Mouse (Mus musculus): ENCODE measurements around the gene Zfp462. TPM values are rescaled to one million over a fixed set of nuclear protein-coding genes. Genes with fewer than 3 reads are reported as not detected.
"Not testable (repeated sequence)": the region's sequence is repeated elsewhere in the genome, so short reads cannot be mapped to it uniquely, and the experiment has no call there.

The Zfp462 gene
- polyA plus RNA-seq, 1 experiment from 2014 or later = 17.0 TPM

DNA sequence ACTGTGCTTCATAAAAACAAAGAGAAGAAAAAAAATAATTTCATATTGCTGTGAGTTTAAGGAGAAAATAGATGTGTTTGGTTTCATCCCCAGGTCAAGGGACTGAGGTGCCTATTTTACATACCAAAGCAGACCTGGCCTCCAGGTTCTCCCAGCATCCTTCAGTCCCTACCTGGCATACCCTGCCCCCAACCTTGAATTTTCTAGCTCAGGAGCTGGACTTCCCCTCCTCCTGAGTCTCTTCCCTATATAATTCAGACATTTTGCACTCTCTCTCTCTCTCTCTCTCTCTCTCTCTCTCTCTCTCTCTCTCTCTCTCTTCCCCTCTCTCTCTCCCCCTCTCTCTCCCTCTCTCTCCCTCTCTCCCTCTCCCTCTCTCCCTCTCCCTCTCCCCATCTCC, 48.2 kb downstream of the Zfp462 start:
- not testable (repeated sequence) for ATAC-seq (replicated peaks; ENCODE audit: low FRiP score); H3K27ac ChIP-seq (ENCODE audit: low read depth, low read length); H3K9ac ChIP-seq (ENCODE audit: low read length); H3K4me2 ChIP-seq (ENCODE audit: low read depth, low read length, severe bottlenecking); H3K4me3 ChIP-seq (ENCODE audit: low read depth, low read length); H3K9me3 ChIP-seq (ENCODE audit: control insufficient read depth, low read length); DNase-seq (ENCODE audit: low spot score); H3K4me1 ChIP-seq (replicated peaks; ENCODE audit: control insufficient read depth, insufficient read depth, low read length); H3K27me3 ChIP-seq (ENCODE audit: control insufficient read depth, insufficient read depth, low read length); H3K36me3 ChIP-seq (ENCODE audit: control insufficient read depth, insufficient read depth, low read length)

DNA sequence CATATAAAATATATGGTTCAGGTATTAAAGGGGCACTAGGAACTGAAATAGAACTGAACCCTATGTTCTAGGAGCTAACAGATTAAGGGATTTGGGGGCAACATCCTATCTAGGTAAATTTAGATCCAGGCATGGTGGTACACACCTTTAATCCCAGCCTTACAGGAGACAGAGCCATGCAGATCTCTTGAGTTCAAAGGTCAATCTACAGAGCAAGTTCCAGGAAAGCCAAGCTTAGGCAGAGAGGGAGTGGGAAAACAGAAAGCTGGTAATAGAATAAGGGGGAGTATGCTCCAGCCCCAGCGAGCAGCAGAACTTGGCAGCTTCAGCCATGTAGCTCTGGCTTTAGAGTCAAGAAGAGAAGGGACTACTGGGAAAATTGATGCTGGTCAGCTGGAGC, 50.4 kb downstream of the Zfp462 start:
- ATAC-seq (replicated peaks; ENCODE audit: low FRiP score) = no peak
- 96% methylated on average over 1 of the region's 1 CpGs for WGBS
- Histone ChIP-seq H3K4me3 (ENCODE audit: low read depth, low read length) (no peak overlapping the region), H3K4me1 (replicated peaks; ENCODE audit: control insufficient read depth, insufficient read depth, low read length) (no peaks in the 10 kb centered on the region), H3K9ac (ENCODE audit: low read length) (no peak overlapping the region), H3K9me3 (ENCODE audit: control insufficient read depth, low read length) (no peaks in the 10 kb centered on the region), H3K27ac (ENCODE audit: low read depth, low read length) (no peak overlapping the region), H3K4me2 (ENCODE audit: low read depth, low read length, severe bottlenecking) (no peak overlapping the region), H3K27me3 (ENCODE audit: control insufficient read depth, insufficient read depth, low read length) (no peaks in the 10 kb centered on the region), H3K36me3 (ENCODE audit: control insufficient read depth, insufficient read depth, low read length) (peaks cover 4% of the 10 kb centered on the region; the same call in 1 of the 2 replicates)
- DNase-seq (ENCODE audit: low spot score) = no peak

DNA sequence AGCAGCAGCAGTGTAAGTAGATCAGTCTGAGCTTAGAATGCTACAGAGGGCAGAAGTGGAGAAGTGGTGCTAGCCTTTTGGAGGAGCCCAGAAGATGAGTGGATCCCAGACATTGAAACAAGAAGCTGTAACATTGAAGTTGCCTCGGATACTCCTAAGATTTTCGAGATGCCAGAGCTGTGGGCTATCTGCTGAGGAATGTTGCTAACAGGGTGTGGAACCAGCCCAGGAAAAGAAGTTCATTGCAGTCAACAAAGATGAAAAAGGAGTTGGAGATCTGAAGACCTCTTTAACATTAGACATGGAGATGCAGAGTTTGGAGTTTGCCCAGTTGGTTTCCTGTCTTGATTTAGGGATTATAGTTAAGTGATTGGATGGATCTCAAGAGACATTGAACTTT, 51.2 kb downstream of the Zfp462 start:
- DNase-seq (ENCODE audit: low spot score) = no peak
- no peak overlapping the region for H3K27ac ChIP-seq (ENCODE audit: low read depth, low read length)
- H3K4me1 ChIP-seq (replicated peaks; ENCODE audit: control insufficient read depth, insufficient read depth, low read length) = no peaks in the 10 kb centered on the region
- WGBS = 95% methylated on average over 2 of the region's 2 CpGs
- no peak overlapping the region for H3K4me2 ChIP-seq (ENCODE audit: low read depth, low read length, severe bottlenecking)
- H3K9me3 ChIP-seq (ENCODE audit: control insufficient read depth, low read length) = no peaks in the 10 kb centered on the region
- H3K9ac ChIP-seq (ENCODE audit: low read length) = no peak overlapping the region
- H3K36me3 ChIP-seq (ENCODE audit: control insufficient read depth, insufficient read depth, low read length) = peaks cover 4% of the 10 kb centered on the region; the same call in 1 of the 2 replicates
- no peak for ATAC-seq (replicated peaks; ENCODE audit: low FRiP score)
- H3K27me3 ChIP-seq (ENCODE audit: control insufficient read depth, insufficient read depth, low read length) = no peaks in the 10 kb centered on the region
- no peak overlapping the region for H3K4me3 ChIP-seq (ENCODE audit: low read depth, low read length)

- no peak for DNase-seq (ENCODE audit: low spot score)
- H3K9ac ChIP-seq (ENCODE audit: low read length) = no peak overlapping the region
- no peaks in the 10 kb centered on the region for H3K27me3 ChIP-seq (ENCODE audit: control insufficient read depth, insufficient read depth, low read length)
- ATAC-seq (replicated peaks; ENCODE audit: low FRiP score) = no peak
- no peaks in the 10 kb centered on the region for H3K9me3 ChIP-seq (ENCODE audit: control insufficient read depth, low read length)
- H3K4me1 ChIP-seq (replicated peaks; ENCODE audit: control insufficient read depth, insufficient read depth, low read length) = no peaks in the 10 kb centered on the region; the same call in 1 of the 2 replicates
- 83% methylated on average over 9 of the region's 9 CpGs for WGBS
- H3K4me2 ChIP-seq (ENCODE audit: low read depth, low read length, severe bottlenecking) = no peak overlapping the region
- H3K36me3 ChIP-seq (ENCODE audit: control insufficient read depth, insufficient read depth, low read length) = peaks cover 4% of the 10 kb centered on the region; the same call in 1 of the 2 replicates
- H3K4me3 ChIP-seq (ENCODE audit: low read depth, low read length) = no peak overlapping the region
- H3K27ac ChIP-seq (ENCODE audit: low read depth, low read length) = no peak overlapping the region
Measured at GRCm38 (mm10) chr4:54998146-54998841, 53.4 kb downstream of the Zfp462 start.

GRCm38 (mm10) chr4:54999556-54999955, 54.7 kb downstream of the Zfp462 start:
- H3K4me2 ChIP-seq (ENCODE audit: low read depth, low read length, severe bottlenecking) = no peak overlapping the region
- peaks cover 4% of the 10 kb centered on the region; the same call in 1 of the 2 replicates for H3K36me3 ChIP-seq (ENCODE audit: control insufficient read depth, insufficient read depth, low read length)
- H3K27ac ChIP-seq (ENCODE audit: low read depth, low read length) = no peak overlapping the region
- peaks cover 4% of the 10 kb centered on the region; the same call in 1 of the 2 replicates for H3K4me1 ChIP-seq (replicated peaks; ENCODE audit: control insufficient read depth, insufficient read depth, low read length)
- no peak overlapping the region for H3K4me3 ChIP-seq (ENCODE audit: low read depth, low read length)
- 99% methylated on average over 5 of the region's 5 CpGs for WGBS
- H3K9me3 ChIP-seq (ENCODE audit: control insufficient read depth, low read length) = no peaks in the 10 kb centered on the region
- ATAC-seq (replicated peaks; ENCODE audit: low FRiP score) (no peak), DNase-seq (ENCODE audit: low spot score) (no peak)
- H3K27me3 ChIP-seq (ENCODE audit: control insufficient read depth, insufficient read depth, low read length) = no peaks in the 10 kb centered on the region
- H3K9ac ChIP-seq (ENCODE audit: low read length) = no peak overlapping the region

- 86% methylated on average over 3 of the region's 3 CpGs for WGBS
- Histone ChIP-seq H3K4me2 (ENCODE audit: low read depth, low read length, severe bottlenecking) (no peak overlapping the region), H3K9me3 (ENCODE audit: control insufficient read depth, low read length) (no peaks in the 10 kb centered on the region), H3K4me1 (replicated peaks; ENCODE audit: control insufficient read depth, insufficient read depth, low read length) (peaks cover 9% of the 10 kb centered on the region), H3K27me3 (ENCODE audit: control insufficient read depth, insufficient read depth, low read length) (no peaks in the 10 kb centered on the region), H3K36me3 (ENCODE audit: control insufficient read depth, insufficient read depth, low read length) (peaks cover 3% of the 10 kb centered on the region; the same call in 1 of the 2 replicates), H3K9ac (ENCODE audit: low read length) (no peak overlapping the region), H3K27ac (ENCODE audit: low read depth, low read length) (no peak overlapping the region), H3K4me3 (ENCODE audit: low read depth, low read length) (no peak overlapping the region)
- no peak for ATAC-seq (replicated peaks; ENCODE audit: low FRiP score)
- no peak for DNase-seq (ENCODE audit: low spot score)
Measured at GRCm38 (mm10) chr4:55001386-55001785, 56.5 kb downstream of the Zfp462 start.

GRCm38 (mm10) chr4:55003128-55003527, 58.3 kb downstream of the Zfp462 start:
- H3K27me3 ChIP-seq (ENCODE audit: control insufficient read depth, insufficient read depth, low read length) = no peaks in the 10 kb centered on the region
- ATAC-seq (replicated peaks; ENCODE audit: low FRiP score) = no peak
- peaks cover 9% of the 10 kb centered on the region for H3K36me3 ChIP-seq (ENCODE audit: control insufficient read depth, insufficient read depth, low read length)
- H3K4me3 ChIP-seq (ENCODE audit: low read depth, low read length) = no peak overlapping the region
- H3K4me1 ChIP-seq (replicated peaks; ENCODE audit: control insufficient read depth, insufficient read depth, low read length) = peaks cover 10% of the 10 kb centered on the region
- WGBS = 76% methylated on average over 6 of the region's 6 CpGs
- no peak overlapping the region for H3K4me2 ChIP-seq (ENCODE audit: low read depth, low read length, severe bottlenecking)
- no peak for DNase-seq (ENCODE audit: low spot score)
- H3K27ac ChIP-seq (ENCODE audit: low read depth, low read length) = peak overlapping the region; percentile 96; the same call in 1 of the 2 replicates
- no peaks in the 10 kb centered on the region for H3K9me3 ChIP-seq (ENCODE audit: control insufficient read depth, low read length)
- H3K9ac ChIP-seq (ENCODE audit: low read length) = no peak overlapping the region

DNA sequence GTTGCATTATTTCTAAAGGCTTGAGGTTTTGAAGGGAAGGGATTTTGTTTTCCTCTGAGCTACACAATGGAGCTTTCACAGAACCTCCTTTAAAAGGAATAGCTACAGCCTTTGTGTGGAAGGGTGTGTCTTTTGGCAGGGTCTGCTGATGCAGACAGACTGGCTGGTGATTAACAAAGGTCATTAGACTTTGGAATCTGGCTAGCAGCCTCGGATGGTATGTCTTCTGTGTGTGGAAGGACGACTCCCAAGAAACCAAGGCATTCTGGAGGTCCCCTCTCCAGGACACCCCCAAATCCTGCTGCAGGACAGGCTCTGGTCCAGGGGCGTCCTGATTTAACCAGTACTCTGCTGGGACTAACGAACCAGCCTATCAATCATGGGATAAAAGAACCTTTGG, 60.2 kb downstream of the Zfp462 start:
- peak; percentile 63 for DNase-seq (ENCODE audit: low spot score)
- H3K9ac ChIP-seq (ENCODE audit: low read length) = peak overlapping the region; percentile 43; the same call in 1 of the 2 replicates

DNA sequence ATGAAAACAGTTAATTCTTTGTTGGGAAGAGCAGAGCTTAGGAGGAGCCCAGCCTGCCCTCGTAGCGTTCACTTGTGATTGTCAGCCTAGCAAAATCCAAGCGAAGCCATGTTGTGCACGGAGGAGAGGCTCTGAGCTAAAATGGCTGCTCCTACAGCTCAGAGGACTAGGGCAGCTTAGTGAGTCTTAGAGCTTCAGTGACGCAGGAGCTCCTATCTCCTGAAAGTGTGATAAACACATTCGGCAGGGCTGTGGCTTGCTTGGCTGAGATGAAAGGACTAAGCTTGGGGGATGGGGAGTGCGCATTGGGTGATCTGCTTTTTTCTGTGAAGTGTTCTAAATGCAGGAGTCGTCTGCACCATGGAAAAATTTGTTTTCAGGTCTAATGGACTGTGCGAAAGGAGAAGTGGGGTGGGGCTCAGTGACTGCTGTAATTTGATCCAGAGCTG, 60.7 kb downstream of the Zfp462 start:
- no peak overlapping the region; the same call in 1 of the 2 replicates for H3K4me3 ChIP-seq (ENCODE audit: low read depth, low read length)
- peak overlapping the region; percentile 43; the same call in 1 of the 2 replicates for H3K9ac ChIP-seq (ENCODE audit: low read length)
- no peaks in the 10 kb centered on the region for H3K27me3 ChIP-seq (ENCODE audit: control insufficient read depth, insufficient read depth, low read length)
- DNase-seq (ENCODE audit: low spot score) = peak; percentile 70
- peaks cover 32% of the 10 kb centered on the region for H3K36me3 ChIP-seq (ENCODE audit: control insufficient read depth, insufficient read depth, low read length)
- peak; percentile 85 for ATAC-seq (replicated peaks; ENCODE audit: low FRiP score)
- peak overlapping the region; percentile 96 for H3K27ac ChIP-seq (ENCODE audit: low read depth, low read length)
- 5% methylated on average over 9 of the region's 9 CpGs for WGBS
- H3K4me2 ChIP-seq (ENCODE audit: low read depth, low read length, severe bottlenecking) = peak overlapping the region; percentile 29
- no peaks in the 10 kb centered on the region for H3K9me3 ChIP-seq (ENCODE audit: control insufficient read depth, low read length)
- peaks cover 10% of the 10 kb centered on the region for H3K4me1 ChIP-seq (replicated peaks; ENCODE audit: control insufficient read depth, insufficient read depth, low read length)

More for the DNA sequence above, 60.2 kb downstream of the Zfp462 start:
- Histone ChIP-seq H3K9me3 (ENCODE audit: control insufficient read depth, low read length) (no peaks in the 10 kb centered on the region), H3K27ac (ENCODE audit: low read depth, low read length) (peak overlapping the region; percentile 96), H3K4me3 (ENCODE audit: low read depth, low read length) (no peak overlapping the region), H3K4me2 (ENCODE audit: low read depth, low read length, severe bottlenecking) (peak overlapping the region; percentile 29), H3K27me3 (ENCODE audit: control insufficient read depth, insufficient read depth, low read length) (no peaks in the 10 kb centered on the region), H3K4me1 (replicated peaks; ENCODE audit: control insufficient read depth, insufficient read depth, low read length) (peaks cover 10% of the 10 kb centered on the region), H3K36me3 (ENCODE audit: control insufficient read depth, insufficient read depth, low read length) (peaks cover 27% of the 10 kb centered on the region)
- WGBS = 16% methylated on average over 4 of the region's 4 CpGs
- peak; percentile 79 for ATAC-seq (replicated peaks; ENCODE audit: low FRiP score)

Data from forebrain, embryonic 11.5 days (tissue).